Mouse (Mus musculus) small intestine, adult 2 months (tissue): Measurements from ENCODE around the gene Gpatch2.

Experiments used
- CTCF ChIP-seq: fragments of 200-500 bp; IDR thresholded peaks from 2 replicates; pipeline ENCODE4 v1.5.1; 2012; ENCODE audit warnings: low read depth, mild to moderate bottlenecking, control low read depth, inconsistent platforms, low read length, moderate library complexity, mixed read lengths; ENCODE audit not compliant: insufficient replicate concordance, insufficient read length; ENCODE audit errors: extremely low read depth
- POLR2A ChIP-seq: fragments of 200-500 bp; IDR thresholded peaks from 2 replicates; pipeline ENCODE4 v1.6.1; 2012; ENCODE audit warnings: low read depth, mild to moderate bottlenecking, control low read depth, inconsistent platforms, low read length, moderate library complexity

GRCm38 (mm10) chr1:187346923-187347322, 131.6 kb downstream of the Gpatch2 start:
- no peak for TF ChIP-seq POLR2A
- no peak for TF ChIP-seq CTCF
